Mouse (Mus musculus) lung, adult 2 months (tissue): ENCODE measurements around the gene Cfap58. TPM values are rescaled to one million over a fixed set of nuclear protein-coding genes. Genes with fewer than 3 reads are reported as not detected.
A peak's percentile ranks its signal among the peaks of the same experiment; 100 is the strongest.

Experiments
- DNase-seq: peaks from one replicate; pipeline ENCODE4 v3.0.0; 2022
- H3K4me1 ChIP-seq: fragments of 200-500 bp; 2 replicates; pipeline ENCODE4 v1.6.1; 2011; ENCODE audit warnings: low read length; ENCODE audit not compliant: control insufficient read depth, insufficient read depth
- H3K4me3 ChIP-seq: fragments of 200-500 bp; replicated peaks from 2 replicates; pipeline ENCODE3; 2011; ENCODE audit warnings: low read depth, mild to moderate bottlenecking, control low read depth, low read length; ENCODE audit errors: extremely low read depth
- CTCF ChIP-seq: fragments of 200-500 bp; IDR thresholded peaks from 2 replicates; pipeline ENCODE4 v1.5.1; 2011; ENCODE audit warnings: mild to moderate bottlenecking, low read length, control low read depth; ENCODE audit not compliant: insufficient read depth
- POLR2A ChIP-seq: fragments of 200-500 bp; IDR thresholded peaks from 2 replicates; pipeline ENCODE4 v1.6.1; 2011; ENCODE audit warnings: low read depth, mild to moderate bottlenecking, control low read depth, low read length, borderline replicate concordance; ENCODE audit errors: extremely low read depth
- WGBS: fragments of 180-500 bp; shearing (Covaris S2); methylation state at CpG from one replicate; pipeline ENCODE4 v1.1.7; 2018; 5-methylcytosine and 5-hydroxymethylcytosine counted together
- polyA plus RNA-seq: library from polyadenylated mRNA; depleted of rRNA; stranded (reverse); fragments of >200 nt; gene quantifications from 2 replicates; pipeline ENCODE4 v1.2.3, GENCODE M21; 2012; rRNA removed

The Cfap58 gene
- polyA plus RNA-seq = 0.38 and 0.92 TPM in 2 replicates

- WGBS = 5% methylated on average over 41 of the region's 41 CpGs
- Histone ChIP-seq H3K4me3 (peak within 1 kb of the TSS; percentile 39), H3K4me1 (0 out of 2 replicates have a peak, but pooled peaks cover 4% of the 10 kb centered on the region)
- peak; percentile 51 for DNase-seq
- TF ChIP-seq POLR2A (no peak), CTCF (no peak)
Measured at GRCm38 (mm10) chr19:47937443-47938406, at the start of gene Cfap58. TSS of gene Cfap58 (plus strand) at chr19:47937675.

DNA sequence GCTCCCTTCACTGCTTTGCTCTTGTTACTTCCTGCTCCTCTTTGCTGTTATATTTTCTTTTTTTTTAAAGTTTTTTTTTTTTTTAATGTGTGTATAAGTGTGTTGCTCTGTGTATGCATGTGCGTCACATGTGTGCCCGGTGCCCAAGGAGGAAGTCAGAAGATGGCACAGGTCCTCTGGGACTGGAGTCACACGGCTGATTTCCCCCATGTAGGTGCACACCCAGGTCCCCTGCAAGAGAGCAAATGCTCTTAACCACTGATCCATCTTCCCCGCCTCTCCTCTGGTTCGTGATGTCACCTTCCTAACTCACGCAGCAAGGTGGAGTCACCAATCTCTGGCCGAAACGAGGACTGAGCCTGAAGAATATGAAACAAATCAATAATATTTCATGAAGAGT is 49.4 kb upstream of the Cfap58 start:
- no peak for TF ChIP-seq CTCF
- TF ChIP-seq POLR2A = no peak
- no peak for DNase-seq
- WGBS = 88% methylated on average over 8 of the region's 8 CpGs

DNA sequence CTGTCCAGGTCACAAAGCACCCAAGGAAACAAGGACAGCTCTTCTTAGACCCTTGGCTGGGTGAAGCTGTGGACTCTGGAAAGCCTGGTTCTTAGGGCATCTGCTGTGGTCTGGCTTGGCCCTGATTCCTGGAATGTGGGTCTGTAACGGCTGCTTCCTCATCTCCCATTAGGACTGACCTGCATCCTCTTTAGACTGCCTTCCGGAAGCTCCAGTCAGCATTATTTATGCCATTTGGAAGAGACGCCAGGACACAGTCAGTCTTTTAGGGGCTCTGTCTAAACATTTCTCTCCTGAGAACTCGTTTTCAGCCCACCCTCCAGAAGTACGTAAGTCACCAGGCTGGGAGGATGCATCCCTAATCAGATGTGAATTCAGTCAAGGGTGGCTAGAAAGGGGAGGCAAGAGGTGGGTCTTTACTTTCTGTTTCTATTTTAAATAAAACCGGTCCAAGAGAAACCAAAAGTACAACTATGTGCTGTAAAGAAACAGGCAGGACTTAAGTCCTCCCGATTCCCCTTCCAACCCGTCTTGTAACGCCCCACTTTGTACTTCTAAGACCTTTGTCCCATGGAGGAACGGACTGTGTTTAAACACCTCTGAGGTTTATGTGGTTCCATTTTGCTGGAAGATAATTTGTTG is 46.9 kb upstream of the Cfap58 start:
- peak overlapping the region; percentile 52 for H3K4me3 ChIP-seq
- peaks cover 18% of the 10 kb centered on the region for H3K4me1 ChIP-seq
- DNase-seq = no peak
- TF ChIP-seq POLR2A = no peak
- no peak for TF ChIP-seq CTCF
- WGBS = 19% methylated on average over 10 of the region's 10 CpGs

More for the DNA sequence above, 49.4 kb upstream of the Cfap58 start:
- Histone ChIP-seq H3K4me3 (no peak overlapping the region), H3K4me1 (peaks cover 18% of the 10 kb centered on the region)

- 55% methylated on average over 11 of the region's 11 CpGs for WGBS
- TF ChIP-seq POLR2A (0 out of 2 replicates have a peak, but pooled peaks have one; percentile 12), CTCF (no peak)
- H3K4me3 ChIP-seq = no peak overlapping the region
- no peak for DNase-seq
- peaks cover 15% of the 10 kb centered on the region for H3K4me1 ChIP-seq
Measured at GRCm38 (mm10) chr19:47891562-47892312, 45.7 kb upstream of the Cfap58 start.

DNA sequence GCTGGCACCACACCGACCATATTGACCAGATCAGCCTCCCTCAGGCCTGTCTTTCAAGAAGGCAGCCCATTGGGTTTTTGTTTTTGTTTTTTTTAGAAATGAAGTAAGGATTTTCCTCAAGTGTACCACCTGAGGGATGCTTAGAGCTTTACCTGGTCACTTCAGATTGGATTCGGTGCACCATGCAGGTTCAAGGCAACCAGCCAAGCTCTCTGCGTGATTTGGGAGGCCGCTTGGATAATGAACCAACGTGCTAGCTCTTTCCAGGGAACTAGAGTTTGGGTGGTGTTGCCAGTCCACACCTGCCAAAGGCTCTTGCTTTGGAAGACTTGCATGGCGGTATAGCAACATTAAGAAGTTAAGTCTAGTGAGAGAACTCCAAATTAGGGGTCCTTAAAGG is 44.4 kb upstream of the Cfap58 start:
- no peak overlapping the region for H3K4me3 ChIP-seq
- 93% methylated on average over 6 of the region's 6 CpGs for WGBS
- TF ChIP-seq CTCF (no peak), POLR2A (no peak)
- DNase-seq = no peak
- H3K4me1 ChIP-seq = peaks cover 15% of the 10 kb centered on the region

- no peak for DNase-seq
- Histone ChIP-seq H3K4me3 (no peak overlapping the region), H3K4me1 (peaks cover 12% of the 10 kb centered on the region)
- 90% methylated on average over 8 of the region's 8 CpGs for WGBS
- no peak for TF ChIP-seq CTCF
- TF ChIP-seq POLR2A = no peak
Measured at GRCm38 (mm10) chr19:47898472-47899079, 38.9 kb upstream of the Cfap58 start.

DNA sequence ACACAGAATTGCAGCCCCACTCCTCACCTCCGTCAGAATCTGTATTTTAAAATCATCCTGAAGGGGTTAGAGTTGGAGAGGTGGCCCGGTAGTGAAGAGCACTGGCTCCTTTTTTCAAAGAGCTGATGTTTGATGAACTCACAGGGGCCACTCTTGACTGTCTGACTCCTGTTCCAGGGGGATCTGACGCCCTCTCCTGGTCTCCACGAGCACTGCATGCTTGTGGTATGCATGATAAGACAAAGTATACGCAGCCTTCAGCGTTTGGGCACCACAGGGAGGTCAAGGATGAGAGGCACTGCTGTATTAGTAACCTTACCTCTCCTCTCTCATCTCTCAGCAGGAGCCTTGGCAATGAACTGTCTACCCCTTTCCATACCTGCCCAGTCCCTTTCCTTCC is 37.5 kb upstream of the Cfap58 start:
- WGBS = 68% methylated on average over 6 of the region's 6 CpGs
- DNase-seq = no peak
- Histone ChIP-seq H3K4me3 (no peak overlapping the region), H3K4me1 (peaks cover 12% of the 10 kb centered on the region)
- TF ChIP-seq CTCF (peak; percentile 49), POLR2A (no peak)

DNA sequence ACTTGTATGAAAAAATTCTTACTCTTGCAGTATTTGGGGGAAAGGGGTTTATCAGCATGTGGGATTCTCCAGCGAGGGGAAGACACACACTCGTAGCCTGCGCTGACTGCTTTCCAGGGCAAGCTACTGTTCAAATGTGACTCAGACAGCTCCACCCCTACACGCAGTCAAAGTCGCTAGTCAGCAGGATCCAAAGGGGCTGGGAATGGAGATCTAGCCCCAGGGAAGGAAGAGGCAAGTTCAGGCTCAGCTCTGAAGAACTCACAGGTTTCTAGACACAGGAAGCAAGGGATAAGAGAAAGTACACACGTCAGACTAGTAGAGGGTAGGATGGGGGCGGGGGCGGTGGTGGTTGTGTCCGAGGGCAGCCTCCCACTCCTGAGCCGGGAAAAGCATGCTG is 36.9 kb upstream of the Cfap58 start:
- no peak overlapping the region for H3K4me3 ChIP-seq
- no peak for DNase-seq
- H3K4me1 ChIP-seq = peaks cover 12% of the 10 kb centered on the region
- TF ChIP-seq CTCF = no peak
- no peak for TF ChIP-seq POLR2A
- 75% methylated on average over 10 of the region's 10 CpGs for WGBS

GRCm38 (mm10) chr19:47902316-47903201 is 34.9 kb upstream of the Cfap58 start:
- H3K4me3 ChIP-seq = no peak overlapping the region
- DNase-seq = no peak
- H3K4me1 ChIP-seq = peaks cover 15% of the 10 kb centered on the region
- no peak for TF ChIP-seq CTCF
- no peak for TF ChIP-seq POLR2A
- 53% methylated on average over 13 of the region's 13 CpGs for WGBS
